Mouse (Mus musculus): ENCODE results near the gene Cenpi.

- TF ChIP-seq CTCF (IDR thresholded peaks at IDR 0.05; ENCODE audit: insufficient read depth, low read length): no peak
- no peak for TF ChIP-seq POLR2A (IDR thresholded peaks at IDR 0.05; ENCODE audit: borderline replicate concordance, extremely low read depth, low read depth, low read length)
These were observed 104.2 kb downstream of the Cenpi start for GRCm38 (mm10) chrX:134412096-134412495.
